Mouse (Mus musculus) kidney, embryonic 16.5 days (tissue): ENCODE data around the gene Scfd2. TPM values are rescaled to one million over a fixed set of nuclear protein-coding genes. Genes with fewer than 3 reads are reported as not detected.

Experiments
- ATAC-seq: fragments of 200-750 bp; cut with Nextera tagmentation; 2 replicates; pipeline ENCODE4 v1.8.0; 2017; ENCODE audit warnings: moderate TSS enrichment; ENCODE audit not compliant: low FRiP score, low TSS enrichment
- H3K27ac ChIP-seq: fragments of 300-500 bp; sonication (generic); 2 replicates; pipeline ENCODE4 v1.5.1; 2014; ENCODE audit warnings: low read length
- H3K27me3 ChIP-seq: fragments of 300-500 bp; sonication (generic); 2 replicates; pipeline ENCODE4 v1.6.1; 2014; ENCODE audit warnings: low read length, control low read depth, mixed read lengths; ENCODE audit not compliant: insufficient read depth
- H3K36me3 ChIP-seq: fragments of 300-500 bp; sonication (generic); 2 replicates; pipeline ENCODE4 v1.6.1; 2014; ENCODE audit warnings: low read length, control low read depth, mixed read lengths; ENCODE audit not compliant: insufficient read depth
- H3K4me1 ChIP-seq: fragments of 300-500 bp; sonication (generic); 2 replicates; pipeline ENCODE4 v1.6.1; 2014; ENCODE audit warnings: low read length, control low read depth, mixed read lengths; ENCODE audit not compliant: insufficient read depth
- H3K4me2 ChIP-seq: fragments of 300-500 bp; sonication (generic); replicated peaks from 2 replicates; pipeline ENCODE4 v1.6.1; 2014; ENCODE audit warnings: low read depth, low read length
- H3K4me3 ChIP-seq: fragments of 300-500 bp; sonication (generic); 2 replicates; pipeline ENCODE4 v1.5.1; 2014; ENCODE audit warnings: mild to moderate bottlenecking, low read length
- H3K9ac ChIP-seq: fragments of 300-500 bp; sonication (generic); replicated peaks from 2 replicates; pipeline ENCODE4 v1.6.1; 2014; ENCODE audit warnings: low read length
- H3K9me3 ChIP-seq: fragments of 300-500 bp; sonication (generic); 2 replicates; pipeline ENCODE4 v1.6.1; 2016; ENCODE audit warnings: low read length, control low read depth
- WGBS: fragments of 180-500 bp; shearing (Covaris S2); extraction: QIAGEN DNeasy Blood & Tissue Kit; methylation state at CpG from one replicate; pipeline ENCODE4 v1.1.7; 2014; 5-methylcytosine and 5-hydroxymethylcytosine counted together
- polyA plus RNA-seq: library from polyadenylated mRNA; unstranded; fragments of >200 nt; fragmentation: Nextera tagmentation; extraction: Ambion mirVana; gene quantifications from 2 replicates; pipeline ENCODE4 v1.2.1, GENCODE M21; 2015

The Scfd2 gene
- polyA plus RNA-seq, 1 experiment from 2014 or later, result 17.9 TPM

- ATAC-seq, result no peak
- no peaks in the 10 kb centered on the region for H3K9me3 ChIP-seq
- H3K4me2 ChIP-seq, result no peak overlapping the region
- H3K36me3 ChIP-seq, result no peaks in the 10 kb centered on the region
- no peak overlapping the region for H3K9ac ChIP-seq
- WGBS, result 75% methylated on average over 2 of the region's 2 CpGs
- H3K4me3 ChIP-seq, result no peak overlapping the region
- no peak overlapping the region for H3K27ac ChIP-seq
- H3K4me1 ChIP-seq, result peaks cover 7% of the 10 kb centered on the region; the same call in 1 of the 2 replicates
- no peaks in the 10 kb centered on the region for H3K27me3 ChIP-seq
These were observed 176.0 kb downstream of the Scfd2 start for GRCm38 (mm10) chr5:74355416-74356177.

- H3K36me3 ChIP-seq, result no peaks in the 10 kb centered on the region
- H3K27ac ChIP-seq, result no peak overlapping the region
- 61% methylated on average over 4 of the region's 4 CpGs for WGBS
- no peaks in the 10 kb centered on the region for H3K9me3 ChIP-seq
- H3K9ac ChIP-seq, result no peak overlapping the region
- ATAC-seq, result no peak
- no peak overlapping the region for H3K4me3 ChIP-seq
- no peak overlapping the region for H3K4me2 ChIP-seq
- peaks cover 7% of the 10 kb centered on the region; the same call in 1 of the 2 replicates for H3K4me1 ChIP-seq
- H3K27me3 ChIP-seq, result no peaks in the 10 kb centered on the region
These were observed 180.7 kb downstream of the Scfd2 start for GRCm38 (mm10) chr5:74350909-74351308.

- H3K4me1 ChIP-seq, result no peaks in the 10 kb centered on the region
- no peak for ATAC-seq
These were observed 183.3 kb downstream of the Scfd2 start for GRCm38 (mm10) chr5:74348079-74348870.

GRCm38 (mm10) chr5:74343045-74343444 is 188.5 kb downstream of the Scfd2 start:
- ATAC-seq, result no peak
- H3K9ac ChIP-seq, result no peak overlapping the region
- 80% methylated on average over 2 of the region's 2 CpGs for WGBS
- H3K9me3 ChIP-seq, result no peaks in the 10 kb centered on the region
- no peak overlapping the region for H3K4me2 ChIP-seq
- no peak overlapping the region for H3K27ac ChIP-seq
- no peaks in the 10 kb centered on the region for H3K27me3 ChIP-seq
- no peaks in the 10 kb centered on the region for H3K36me3 ChIP-seq
- H3K4me3 ChIP-seq, result no peak overlapping the region
- no peaks in the 10 kb centered on the region for H3K4me1 ChIP-seq

More at GRCm38 (mm10) chr5:74348079-74348870, 183.3 kb downstream of the Scfd2 start:
- H3K4me3 ChIP-seq, result no peak overlapping the region
- no peak overlapping the region for H3K4me2 ChIP-seq
- H3K9me3 ChIP-seq, result no peaks in the 10 kb centered on the region
- no peaks in the 10 kb centered on the region for H3K27me3 ChIP-seq
- 76% methylated on average over 11 of the region's 11 CpGs for WGBS
- no peak overlapping the region for H3K9ac ChIP-seq
- no peak overlapping the region for H3K27ac ChIP-seq
- H3K36me3 ChIP-seq, result no peaks in the 10 kb centered on the region

GRCm38 (mm10) chr5:74342557-74342956 is 189.0 kb downstream of the Scfd2 start:
- Histone ChIP-seq H3K36me3 (no peaks in the 10 kb centered on the region), H3K9me3 (no peaks in the 10 kb centered on the region), H3K4me3 (no peak overlapping the region), H3K9ac (no peak overlapping the region), H3K27me3 (no peaks in the 10 kb centered on the region), H3K27ac (no peak overlapping the region), H3K4me1 (peaks cover under 1% of the 10 kb centered on the region; the same call in 1 of the 2 replicates), H3K4me2 (no peak overlapping the region)
- ATAC-seq, result no peak

- Histone ChIP-seq H3K27ac (no peak overlapping the region), H3K4me2 (no peak overlapping the region), H3K9ac (no peak overlapping the region), H3K36me3 (no peaks in the 10 kb centered on the region), H3K9me3 (no peaks in the 10 kb centered on the region), H3K4me3 (no peak overlapping the region), H3K27me3 (no peaks in the 10 kb centered on the region), H3K4me1 (peaks cover 6% of the 10 kb centered on the region; the same call in 1 of the 2 replicates)
- no peak for ATAC-seq
- 93% methylated on average over 3 of the region's 3 CpGs for WGBS
These were observed 194.1 kb downstream of the Scfd2 start for GRCm38 (mm10) chr5:74337491-74337890.

GRCm38 (mm10) chr5:74336780-74337179 is 194.8 kb downstream of the Scfd2 start:
- Histone ChIP-seq H3K9ac (no peak overlapping the region), H3K4me1 (peaks cover 6% of the 10 kb centered on the region; the same call in 1 of the 2 replicates), H3K36me3 (no peaks in the 10 kb centered on the region), H3K9me3 (no peaks in the 10 kb centered on the region), H3K27me3 (no peaks in the 10 kb centered on the region), H3K27ac (no peak overlapping the region), H3K4me2 (no peak overlapping the region), H3K4me3 (no peak overlapping the region)
- WGBS, result 51% methylated on average over 12 of the region's 12 CpGs
- no peak for ATAC-seq

- peaks cover 6% of the 10 kb centered on the region; the same call in 1 of the 2 replicates for H3K4me1 ChIP-seq
- WGBS, result 77% methylated on average over 3 of the region's 3 CpGs
These were observed 198.3 kb downstream of the Scfd2 start for GRCm38 (mm10) chr5:74333258-74333657.

GRCm38 (mm10) chr5:74326228-74326627 is 205.3 kb downstream of the Scfd2 start:
- H3K9ac ChIP-seq, result no peak overlapping the region
- WGBS, result 87% methylated on average over 6 of the region's 6 CpGs
- H3K9me3 ChIP-seq, result no peaks in the 10 kb centered on the region
- ATAC-seq, result no peak
- no peaks in the 10 kb centered on the region for H3K27me3 ChIP-seq
- H3K4me1 ChIP-seq, result no peaks in the 10 kb centered on the region
- H3K36me3 ChIP-seq, result no peaks in the 10 kb centered on the region
- H3K4me2 ChIP-seq, result no peak overlapping the region
- H3K4me3 ChIP-seq, result no peak overlapping the region
- H3K27ac ChIP-seq, result no peak overlapping the region

More at GRCm38 (mm10) chr5:74333258-74333657, 198.3 kb downstream of the Scfd2 start:
- no peak overlapping the region for H3K9ac ChIP-seq
- no peak overlapping the region for H3K4me2 ChIP-seq
- no peak for ATAC-seq
- no peak overlapping the region for H3K27ac ChIP-seq
- no peaks in the 10 kb centered on the region for H3K27me3 ChIP-seq
- H3K36me3 ChIP-seq, result no peaks in the 10 kb centered on the region
- no peak overlapping the region for H3K4me3 ChIP-seq
- no peaks in the 10 kb centered on the region for H3K9me3 ChIP-seq
